In the genomic region with DNA sequence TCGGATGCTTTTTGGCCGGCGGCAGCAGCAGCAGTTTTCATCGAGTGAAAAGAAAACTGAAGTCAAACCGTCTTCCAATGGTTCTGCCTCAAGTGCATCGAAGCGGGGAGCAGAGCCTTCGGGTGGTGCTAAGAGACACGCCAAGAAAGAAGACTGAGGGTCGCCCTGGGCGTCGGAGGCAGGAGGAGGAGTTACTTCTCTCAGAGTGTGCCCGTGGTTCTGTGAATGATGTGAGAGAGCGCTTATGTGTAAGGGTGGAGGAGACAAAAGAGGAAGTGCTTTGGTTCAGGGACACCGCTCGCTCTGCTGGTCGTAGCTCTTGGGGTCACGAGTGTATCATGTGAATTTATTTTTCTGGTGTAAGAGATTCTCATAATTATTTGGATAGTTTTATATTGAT, we compare ENCODE assay signal across 12 mouse cellular contexts. TPM values are rescaled to one million over a fixed set of nuclear protein-coding genes. Genes with fewer than 3 reads are reported as not detected.
DNase-seq lines count a peak whose midpoint lies in the region; ATAC-seq lines count a peak whose summit lies in the region.
"Had no signal": no experiment of that assay in that cellular context is flagged by ENCODE, and none has a peak within 500 bp of the region (broad histone marks: within the 10 kb centered on the region; RNA-seq: fewer than 3 reads in every experiment).

No protein-coding gene starts in this region.

- no peak overlapping the region for H3K27ac ChIP-seq in neural tube, embryonic 11.5 days (ENCODE audit: low read depth, low read length)
- no peak overlapping the region for H3K27ac ChIP-seq in hindbrain, embryonic 12.5 days
- H3K27ac ChIP-seq: embryonic facial prominence, embryonic 15.5 days; limb, embryonic 13.5 days had no signal

- no peaks in the 10 kb centered on the region for H3K4me1 ChIP-seq in neural tube, embryonic 11.5 days (ENCODE audit: control insufficient read depth, insufficient read depth, low read length)
- no peaks in the 10 kb centered on the region for H3K4me1 ChIP-seq in hindbrain, embryonic 12.5 days
- H3K4me1 ChIP-seq: embryonic facial prominence, embryonic 15.5 days; limb, embryonic 13.5 days had no signal

- WGBS in neural tube, embryonic 11.5 days, result 50% methylated on average over 18 of the region's 18 CpGs
- WGBS in hindbrain, embryonic 12.5 days, result 36% methylated on average over 18 of the region's 18 CpGs

- no peak for ATAC-seq in neural tube, embryonic 11.5 days (ENCODE audit: insufficient read depth, low FRiP score, low TSS enrichment)
- ATAC-seq in hindbrain, embryonic 12.5 days (ENCODE audit: low FRiP score), result no peak
- ATAC-seq in neutrophil, adult 5-6 weeks (ENCODE audit: extremely low read depth, insufficient number of reproducible peaks, low FRiP score, poor library complexity, severe bottlenecking), result peak; percentile 70

- no peak overlapping the region for H3K4me2 ChIP-seq in neural tube, embryonic 11.5 days (ENCODE audit: low read depth)
- H3K4me2 ChIP-seq in hindbrain, embryonic 12.5 days (replicated peaks), result peak overlapping the region; percentile 30; the same call in 1 of the 2 replicates
- H3K4me2 ChIP-seq: embryonic facial prominence, embryonic 15.5 days; limb, embryonic 13.5 days had no signal

- DNase-seq in neural tube, embryonic 11.5 days (ENCODE audit: low spot score), result peak; percentile 19
- no peak for DNase-seq in neural tube, embryonic 10.5 days (ENCODE audit: extremely low spot score, low spot score)
- DNase-seq in ZHBTc4 (ENCODE audit: low read depth, low spot score), result peak; percentile 60
- DNase-seq in c-Kit-positive CD71-positive TER-119-positive erythroid progenitor cells, embryonic 14.5 days (ENCODE audit: low spot score), result no peak
- no peak for DNase-seq in T-cell, adult 2 months (ENCODE audit: low spot score)
- DNase-seq in urinary bladder, postnatal 4 days (ENCODE audit: low spot score in 2 of 2), result no peak
- DNase-seq: gastrocnemius, postnatal 10 days; lung, postnatal 4 days had no signal

- H3K36me3 ChIP-seq in neural tube, embryonic 11.5 days (ENCODE audit: control insufficient read depth, insufficient read depth, low read length), result no peaks in the 10 kb centered on the region
- H3K36me3 ChIP-seq in hindbrain, embryonic 12.5 days, result no peaks in the 10 kb centered on the region
- H3K36me3 ChIP-seq: embryonic facial prominence, embryonic 15.5 days; limb, embryonic 13.5 days had no signal

- H3K9ac ChIP-seq in neural tube, embryonic 11.5 days (ENCODE audit: low read length), result no peak overlapping the region
- H3K9ac ChIP-seq in hindbrain, embryonic 12.5 days, result no peak overlapping the region
- H3K9ac ChIP-seq: embryonic facial prominence, embryonic 15.5 days; limb, embryonic 13.5 days had no signal

- H3K27me3 ChIP-seq in neural tube, embryonic 11.5 days (ENCODE audit: control insufficient read depth, insufficient read depth, low read length), result no peaks in the 10 kb centered on the region
- H3K27me3 ChIP-seq in hindbrain, embryonic 12.5 days, result no peaks in the 10 kb centered on the region
- H3K27me3 ChIP-seq: embryonic facial prominence, embryonic 15.5 days; limb, embryonic 13.5 days had no signal

- no peak overlapping the region for H3K4me3 ChIP-seq in neural tube, embryonic 11.5 days (ENCODE audit: low read depth, low read length)
- no peak overlapping the region for H3K4me3 ChIP-seq in hindbrain, embryonic 12.5 days
- H3K4me3 ChIP-seq: embryonic facial prominence, embryonic 15.5 days; limb, embryonic 13.5 days had no signal

- no peaks in the 10 kb centered on the region for H3K9me3 ChIP-seq in neural tube, embryonic 11.5 days (ENCODE audit: control insufficient read depth, low read length)
- no peaks in the 10 kb centered on the region for H3K9me3 ChIP-seq in hindbrain, embryonic 12.5 days (replicated peaks)
- H3K9me3 ChIP-seq: embryonic facial prominence, embryonic 15.5 days; limb, embryonic 13.5 days had no signal

RNA-seq across cellular contexts. Expression of a gene that starts 34.1 kb away (rescaled TPM):
- polyA plus RNA-seq in neural tube, embryonic 11.5 days (2014; fragmentation: Nextera tagmentation; extraction: Ambion mirVana), result 4.7 and 4.9 TPM in 2 replicates
- 6.9 and 8.0 TPM in 2 replicates for polyA plus RNA-seq in hindbrain, embryonic 12.5 days (2016; fragmentation: Nextera tagmentation; extraction: Ambion mirVana)
- 7.5 and 10.1 TPM in 2 replicates for total RNA-seq in neutrophil, adult 5-6 weeks (2017)

Comparison
In these comparisons a context has a peak if more than half of its experiments do, and no peak if none do; other contexts are left out.
1. DNase-seq: peak in neural tube, embryonic 11.5 days (single experiment) and ZHBTc4 (single experiment); none in neural tube, embryonic 10.5 days (single experiment), c-Kit-positive CD71-positive TER-119-positive erythroid progenitor cells, embryonic 14.5 days (single experiment), T-cell, adult 2 months (single experiment) and urinary bladder, postnatal 4 days (0 of 2).